Mouse (Mus musculus) frontal cortex, postnatal 10 days (tissue): ENCODE measurements around the gene Actn4.
"Not testable (repeated sequence)": the region's sequence is repeated elsewhere in the genome, so short reads cannot be mapped to it uniquely, and the experiment has no call there.

Experiments used
- DNase-seq, 2 experiments: peaks; one replicate each; pipeline ENCODE4 v3.0.0; 2022; ENCODE audit warnings: low spot score in 2 of 2, mixed read lengths in 1 of 2

Actn4 gene

GRCm38 (mm10) chr7:28888701-28889161, 73.4 kb downstream of the Actn4 start:
- no peak for DNase-seq

GRCm38 (mm10) chr7:28886486-28886885, 75.7 kb downstream of the Actn4 start:
- no peak for DNase-seq

GRCm38 (mm10) chr7:28883704-28884103, 78.4 kb downstream of the Actn4 start:
- DNase-seq: not testable (repeated sequence)

GRCm38 (mm10) chr7:28883039-28883438, 79.1 kb downstream of the Actn4 start:
- no peak for DNase-seq

GRCm38 (mm10) chr7:28881199-28881598, 80.9 kb downstream of the Actn4 start, which contains the start of gene Capn12:
TSS of gene Capn12 (plus strand) at chr7:28881422.
- no peak for DNase-seq

- DNase-seq: no peak
Observed at GRCm38 (mm10) chr7:28880554-28880953, 81.6 kb downstream of the Actn4 start.

- DNase-seq: no peak
Observed at GRCm38 (mm10) chr7:28879606-28880005, 82.5 kb downstream of the Actn4 start.

GRCm38 (mm10) chr7:28877856-28878255, 84.3 kb downstream of the Actn4 start:
- DNase-seq: no peak

GRCm38 (mm10) chr7:28877155-28877554, 85.0 kb downstream of the Actn4 start:
- no peak for DNase-seq

- no peak for DNase-seq
Observed at GRCm38 (mm10) chr7:28876099-28876498, 86.0 kb downstream of the Actn4 start.

- no peak for DNase-seq
Observed at GRCm38 (mm10) chr7:28874565-28874964, 87.6 kb downstream of the Actn4 start.

GRCm38 (mm10) chr7:28870901-28871664, 91.1 kb downstream of the Actn4 start:
- no peak for DNase-seq

- DNase-seq: not testable (repeated sequence)
Observed at GRCm38 (mm10) chr7:28867508-28868340, 94.4 kb downstream of the Actn4 start.

- no peak for DNase-seq
Observed at GRCm38 (mm10) chr7:28866769-28867507, 95.2 kb downstream of the Actn4 start.

- DNase-seq: peak; percentile 73 to 75
Observed at GRCm38 (mm10) chr7:28865481-28866300, 96.4 kb downstream of the Actn4 start.

GRCm38 (mm10) chr7:28864288-28864750, 97.8 kb downstream of the Actn4 start:
- no peak for DNase-seq

GRCm38 (mm10) chr7:28863540-28863939, 98.6 kb downstream of the Actn4 start, which contains the start of gene Lgals7:
TSS of gene Lgals7 (plus strand) at chr7:28863853.
- DNase-seq: no peak

- peak; percentile 52 to 76 for DNase-seq
Observed at GRCm38 (mm10) chr7:28862817-28863499, 99.2 kb downstream of the Actn4 start.

- DNase-seq: no peak
Observed at GRCm38 (mm10) chr7:28860898-28861297, 101.2 kb downstream of the Actn4 start.

GRCm38 (mm10) chr7:28859953-28860352, 102.2 kb downstream of the Actn4 start:
- no peak for DNase-seq
